In genomic region chr9:44921543-44921942, GRCm38 (mm10) we compare ENCODE assay signal across 8 mouse cellular contexts. TPM values are rescaled to one million over a fixed set of nuclear protein-coding genes. Genes with fewer than 3 reads are reported as not detected.
DNase-seq lines count a peak whose midpoint lies in the region; ATAC-seq and TF ChIP-seq lines count a peak whose summit lies in the region.

No protein-coding gene starts in this region.

- H3K4me3 ChIP-seq in heart, postnatal 0 days (ENCODE audit: low read depth, low read length) = peak overlapping the region; percentile 96
- H3K4me3 ChIP-seq in bone marrow macrophage, adult 2 months (ENCODE audit: insufficient read depth, low read length) = peak overlapping the region; percentile 92
- H3K4me3 ChIP-seq in hindbrain, embryonic 14.5 days (replicated peaks; ENCODE audit: low read length) = peak overlapping the region; percentile 62
- peak overlapping the region; percentile 99 for H3K4me3 ChIP-seq in midbrain, embryonic 13.5 days (replicated peaks)

- H3K36me3 ChIP-seq in heart, postnatal 0 days (replicated peaks; ENCODE audit: control insufficient read depth, insufficient read depth, low read length) = peaks cover 8% of the 10 kb centered on the region
- peaks cover 10% of the 10 kb centered on the region for H3K36me3 ChIP-seq in hindbrain, embryonic 14.5 days (replicated peaks; ENCODE audit: control insufficient read depth, insufficient read depth)
- no peaks in the 10 kb centered on the region; the same call in 1 of the 2 replicates for H3K36me3 ChIP-seq in midbrain, embryonic 13.5 days

- no peak for DNase-seq in heart, postnatal 0 days (ENCODE audit: low spot score)
- DNase-seq in heart, postnatal 14 days = no peak
- no peak for DNase-seq in hindbrain, embryonic 14.5 days (ENCODE audit: low spot score)
- DNase-seq in cerebellum, adult 11-12 months = no peak
- no peak for DNase-seq in thymus, adult 18-20 months
- DNase-seq in left cerebral cortex, adult 8-10 months (ENCODE audit: low spot score in 2 of 2) = no peak

- no peak for TF ChIP-seq EP300 in heart, postnatal 0 days (IDR thresholded peaks at IDR 0.05; ENCODE audit: low read depth)

- H3K27ac ChIP-seq in heart, postnatal 0 days (ENCODE audit: low read depth) = peak overlapping the region; percentile 97
- peak overlapping the region; percentile 91 for H3K27ac ChIP-seq in bone marrow macrophage, adult 2 months (ENCODE audit: insufficient read depth, low read depth, low read length)
- peak overlapping the region; percentile 93 for H3K27ac ChIP-seq in hindbrain, embryonic 14.5 days
- H3K27ac ChIP-seq in midbrain, embryonic 13.5 days = peak overlapping the region; percentile 93

- TF ChIP-seq POLR2A in bone marrow macrophage, adult 2 months (IDR thresholded peaks at IDR 0.05; ENCODE audit: borderline replicate concordance, low read depth, low read length) = no peak

- peak overlapping the region; percentile 77 for H3K4me2 ChIP-seq in heart, postnatal 0 days (ENCODE audit: low read depth, low read length)
- H3K4me2 ChIP-seq in hindbrain, embryonic 14.5 days (replicated peaks) = peak overlapping the region; percentile 75
- peak overlapping the region; percentile 96 for H3K4me2 ChIP-seq in midbrain, embryonic 13.5 days (replicated peaks)

- TF ChIP-seq CTCF in heart, postnatal 0 days (IDR thresholded peaks at IDR 0.05; ENCODE audit: low read depth) = no peak
- TF ChIP-seq CTCF in bone marrow macrophage, adult 2 months (IDR thresholded peaks at IDR 0.05; ENCODE audit: low read depth, low read length) = no peak

- intact Hi-C loops in heart, postnatal 14 days (cut with DNase I) = no loop called here

- no peak for ATAC-seq in heart, postnatal 0 days (ENCODE audit: insufficient read depth, low read depth)
- no peak for ATAC-seq in hindbrain, embryonic 14.5 days (ENCODE audit: low FRiP score)
- ATAC-seq in midbrain, embryonic 13.5 days = no peak

- WGBS in heart, postnatal 0 days = 69% methylated on average over 2 of the region's 2 CpGs
- WGBS in hindbrain, embryonic 14.5 days = 69% methylated on average over 2 of the region's 2 CpGs
- WGBS in midbrain, embryonic 13.5 days = 72% methylated on average over 2 of the region's 2 CpGs

- H3K9ac ChIP-seq in heart, postnatal 0 days (replicated peaks; ENCODE audit: low read depth, low read length) = no peak overlapping the region; the same call in 1 of the 2 replicates
- H3K9ac ChIP-seq in hindbrain, embryonic 14.5 days = peak overlapping the region; percentile 73
- H3K9ac ChIP-seq in midbrain, embryonic 13.5 days (replicated peaks) = 0 out of 2 replicates have a peak overlapping the region, but pooled peaks have one; percentile 57

- no peaks in the 10 kb centered on the region for H3K27me3 ChIP-seq in heart, postnatal 0 days (ENCODE audit: control insufficient read depth, insufficient read depth, low read length)
- H3K27me3 ChIP-seq in hindbrain, embryonic 14.5 days (ENCODE audit: control insufficient read depth, insufficient read depth, low read length) = no peaks in the 10 kb centered on the region
- no peaks in the 10 kb centered on the region for H3K27me3 ChIP-seq in midbrain, embryonic 13.5 days

- no peaks in the 10 kb centered on the region for H3K9me3 ChIP-seq in heart, postnatal 0 days (replicated peaks; ENCODE audit: control insufficient read depth, low read length)
- H3K9me3 ChIP-seq in hindbrain, embryonic 14.5 days (ENCODE audit: control insufficient read depth, low read length) = no peaks in the 10 kb centered on the region
- no peaks in the 10 kb centered on the region for H3K9me3 ChIP-seq in midbrain, embryonic 13.5 days

- H3K4me1 ChIP-seq in heart, postnatal 0 days (ENCODE audit: control insufficient read depth, insufficient read depth) = 0 out of 2 replicates have a peak, but pooled peaks cover 5% of the 10 kb centered on the region
- H3K4me1 ChIP-seq in bone marrow macrophage, adult 2 months (ENCODE audit: control insufficient read depth, insufficient read depth, low read length) = 0 out of 2 replicates have a peak, but pooled peaks cover 7% of the 10 kb centered on the region
- H3K4me1 ChIP-seq in hindbrain, embryonic 14.5 days (replicated peaks; ENCODE audit: control insufficient read depth, insufficient read depth, low read length) = peaks cover 8% of the 10 kb centered on the region
- peaks cover 14% of the 10 kb centered on the region for H3K4me1 ChIP-seq in midbrain, embryonic 13.5 days (replicated peaks)

RNA-seq across cellular contexts. Expression of gene Atp5l, which starts 1.0 kb away (rescaled TPM):
- total RNA-seq in heart, postnatal 0 days (2014; rRNA removed; ENCODE audit: low replicate concordance) = 688 and 746 TPM in 2 replicates
- polyA plus RNA-seq in heart, postnatal 0 days (2015; fragmentation: Nextera tagmentation; extraction: Ambion mirVana) = 2,678 and 2,844 TPM in 2 replicates
- total RNA-seq in heart, postnatal 14 days (2021) = 1,000 to 10,000 TPM; 1,504 to 1,510 TPM
- polyA plus RNA-seq in bone marrow macrophage, adult 2 months (2012; ENCODE audit: insufficient read depth, insufficient read length, missing spikeins) = 311 and 441 TPM in 2 replicates
- polyA plus RNA-seq in hindbrain, embryonic 14.5 days (2014; fragmentation: Nextera tagmentation; extraction: Ambion mirVana) = 774 and 980 TPM in 2 replicates
- polyA plus RNA-seq in midbrain, embryonic 13.5 days (2015; fragmentation: Nextera tagmentation; extraction: Ambion mirVana) = 725 and 775 TPM in 2 replicates
- total RNA-seq in left cerebral cortex, adult 8-10 months (2022) = 100 to 1,000 TPM; 275 to 372 (median 321) TPM

RNA-seq across cellular contexts. Expression of gene Kmt2a, which starts 40.4 kb away (rescaled TPM):
- total RNA-seq in heart, postnatal 0 days (2014; rRNA removed; ENCODE audit: low replicate concordance) = 4.9 and 7.8 TPM in 2 replicates
- polyA plus RNA-seq in heart, postnatal 0 days (2015; fragmentation: Nextera tagmentation; extraction: Ambion mirVana) = 4.2 and 4.4 TPM in 2 replicates
- 10 to 100 TPM; 29.2 to 31.5 TPM for total RNA-seq in heart, postnatal 14 days (2021)
- 31.6 and 32.2 TPM in 2 replicates for polyA plus RNA-seq in bone marrow macrophage, adult 2 months (2012; ENCODE audit: insufficient read depth, insufficient read length, missing spikeins)
- 17.1 and 19.3 TPM in 2 replicates for polyA plus RNA-seq in hindbrain, embryonic 14.5 days (2014; fragmentation: Nextera tagmentation; extraction: Ambion mirVana)
- polyA plus RNA-seq in midbrain, embryonic 13.5 days (2015; fragmentation: Nextera tagmentation; extraction: Ambion mirVana) = 21.4 and 24.7 TPM in 2 replicates
- total RNA-seq in left cerebral cortex, adult 8-10 months (2022) = 100 to 1,000 TPM in 1 of 4 experiments, 10 to 100 TPM in 3; 64.3 to 102 (median 73.5) TPM

RNA-seq across cellular contexts. Expression of gene Ube4a, which starts 43.9 kb away (rescaled TPM):
- 10.7 and 16.8 TPM in 2 replicates for total RNA-seq in heart, postnatal 0 days (2014; rRNA removed; ENCODE audit: low replicate concordance)
- polyA plus RNA-seq in heart, postnatal 0 days (2015; fragmentation: Nextera tagmentation; extraction: Ambion mirVana) = 9.8 and 9.9 TPM in 2 replicates
- 10 to 100 TPM; 38.4 to 45.4 TPM for total RNA-seq in heart, postnatal 14 days (2021)
- 40.7 and 48.0 TPM in 2 replicates for polyA plus RNA-seq in bone marrow macrophage, adult 2 months (2012; ENCODE audit: insufficient read depth, insufficient read length, missing spikeins)
- polyA plus RNA-seq in hindbrain, embryonic 14.5 days (2014; fragmentation: Nextera tagmentation; extraction: Ambion mirVana) = 46.0 and 50.2 TPM in 2 replicates
- 36.9 and 39.5 TPM in 2 replicates for polyA plus RNA-seq in midbrain, embryonic 13.5 days (2015; fragmentation: Nextera tagmentation; extraction: Ambion mirVana)
- total RNA-seq in left cerebral cortex, adult 8-10 months (2022) = 10 to 100 TPM; 62.3 to 70.2 (median 68.5) TPM

RNA-seq across cellular contexts. Expression of gene Cd3g, which starts 58.7 kb away (rescaled TPM):
- 1.2 TPM in 1 of 2 replicates, not detected in the other for total RNA-seq in heart, postnatal 0 days (2014; rRNA removed; ENCODE audit: low replicate concordance)
- polyA plus RNA-seq in heart, postnatal 0 days (2015; fragmentation: Nextera tagmentation; extraction: Ambion mirVana) = 0.11 TPM in 1 of 2 replicates, not detected in the other
- total RNA-seq in heart, postnatal 14 days (2021) = 10 to 100 TPM in 1 of 2 experiments, under 1 TPM in 1; 0.86 to 11.7 TPM
- polyA plus RNA-seq in bone marrow macrophage, adult 2 months (2012; ENCODE audit: insufficient read depth, insufficient read length, missing spikeins) = not detected in 2 replicates
- not detected in 2 replicates for polyA plus RNA-seq in hindbrain, embryonic 14.5 days (2014; fragmentation: Nextera tagmentation; extraction: Ambion mirVana)
- polyA plus RNA-seq in midbrain, embryonic 13.5 days (2015; fragmentation: Nextera tagmentation; extraction: Ambion mirVana) = not detected in 2 replicates
- total RNA-seq in left cerebral cortex, adult 8-10 months (2022) = not detected
